Mouse (Mus musculus) cerebellum, adult 2 months (tissue): ENCODE results near the gene Fgfr3. TPM values are rescaled to one million over a fixed set of nuclear protein-coding genes. Genes with fewer than 3 reads are reported as not detected.

ENCODE experiments used
- DNase-seq, 2 experiments: peaks; one replicate each; pipeline ENCODE4 v3.0.0; 2021
- H3K27ac ChIP-seq: fragments of 200-500 bp; 2 replicates; pipeline ENCODE4 v1.5.1; 2012; ENCODE audit warnings: low read length, control low read depth, inconsistent platforms; ENCODE audit not compliant: insufficient read depth
- H3K27me3 ChIP-seq: fragments of 200-500 bp; 2 replicates; pipeline ENCODE4 v1.6.1; 2012; ENCODE audit warnings: inconsistent platforms, mild to moderate bottlenecking, low read length, moderate library complexity; ENCODE audit not compliant: control insufficient read depth, insufficient read depth
- H3K4me1 ChIP-seq: fragments of 200-500 bp; 2 replicates; pipeline ENCODE4 v1.6.1; 2011; ENCODE audit warnings: low read length; ENCODE audit not compliant: control insufficient read depth, insufficient read depth
- H3K4me3 ChIP-seq: fragments of 200-500 bp; replicated peaks from 2 replicates; pipeline ENCODE3; 2011; ENCODE audit warnings: mild to moderate bottlenecking, low read depth, low read length, control low read depth; ENCODE audit not compliant: insufficient read depth
- CTCF ChIP-seq: fragments of 200-500 bp; IDR thresholded peaks from 2 replicates; pipeline ENCODE4 v1.5.1; 2011; ENCODE audit warnings: low read depth, mild to moderate bottlenecking, control low read depth, low read length, moderate library complexity, borderline replicate concordance; ENCODE audit not compliant: insufficient read depth
- POLR2A ChIP-seq: fragments of 200-500 bp; IDR thresholded peaks from 2 replicates; pipeline ENCODE4 v1.6.1; 2011; ENCODE audit warnings: low read length, control low read depth, borderline replicate concordance; ENCODE audit not compliant: insufficient read depth
- WGBS: fragments of 180-500 bp; shearing (Covaris S2); methylation state at CpG from one replicate; pipeline ENCODE4 v1.1.7; 2018; 5-methylcytosine and 5-hydroxymethylcytosine counted together
- polyA plus RNA-seq: library from polyadenylated mRNA; depleted of rRNA; stranded (reverse); fragments of >200 nt; gene quantifications from 2 replicates; pipeline ENCODE4 v1.2.3, GENCODE M21; 2012; rRNA removed

The Fgfr3 gene
- polyA plus RNA-seq, 1 experiment: 147 TPM

DNA sequence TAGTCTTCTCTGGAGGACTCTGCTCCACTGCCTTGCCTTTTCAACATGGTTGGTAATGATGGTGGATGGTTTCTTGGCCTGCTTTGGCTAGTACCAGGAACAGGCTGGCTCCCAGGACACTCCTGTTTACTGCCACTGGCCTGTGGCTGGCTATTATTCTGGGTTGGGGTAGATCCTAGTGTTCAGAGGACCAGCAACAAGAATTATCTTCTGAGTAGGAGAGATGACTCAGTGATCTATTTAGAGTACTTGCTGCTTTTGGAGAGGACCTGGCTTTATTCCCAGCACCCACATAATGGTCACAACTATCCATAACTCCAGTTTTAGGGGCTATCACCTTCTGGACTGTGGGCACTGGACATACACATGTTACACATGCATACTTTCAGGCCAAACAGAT, 16.9 kb downstream of the Fgfr3 start:
- Histone ChIP-seq H3K4me3 (no peak overlapping the region), H3K27me3 (no peaks in the 10 kb centered on the region; the same call in 1 of the 2 replicates), H3K27ac (no peak overlapping the region), H3K4me1 (no peaks in the 10 kb centered on the region)
- TF ChIP-seq CTCF (no peak), POLR2A (no peak)
- no peak for DNase-seq

- Histone ChIP-seq H3K27ac (no peak overlapping the region), H3K27me3 (no peaks in the 10 kb centered on the region; the same call in 1 of the 2 replicates), H3K4me3 (no peak overlapping the region), H3K4me1 (no peaks in the 10 kb centered on the region)
- WGBS: 94% methylated on average over 4 of the region's 4 CpGs
- no peak for DNase-seq
- TF ChIP-seq CTCF: no peak
- no peak for TF ChIP-seq POLR2A
Measured at GRCm38 (mm10) chr5:33740548-33740947, 19.1 kb downstream of the Fgfr3 start.

DNA sequence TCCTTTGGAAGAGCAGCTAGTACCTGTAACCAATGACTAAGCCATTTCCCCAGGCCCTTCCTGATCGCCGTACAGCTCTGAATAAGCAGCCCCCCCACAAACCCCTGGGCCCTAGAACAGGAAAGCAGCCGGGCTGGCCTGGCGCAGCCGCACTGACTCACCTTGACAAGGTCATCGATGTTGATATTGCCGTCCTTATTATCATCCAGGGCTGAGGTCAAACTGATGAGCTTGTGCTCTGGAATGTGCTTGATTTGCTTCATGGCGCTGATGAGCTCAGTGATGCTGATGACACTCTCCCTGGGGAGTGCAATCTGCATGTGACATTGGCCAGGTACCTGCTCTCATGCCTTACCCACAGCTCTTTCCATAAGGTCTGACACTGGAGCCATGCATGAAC, 22.0 kb downstream of the Fgfr3 start:
- no peak for TF ChIP-seq CTCF
- no peak for TF ChIP-seq POLR2A
- no peaks in the 10 kb centered on the region for H3K4me1 ChIP-seq
- no peak overlapping the region for H3K27ac ChIP-seq
- WGBS: 93% methylated on average over 8 of the region's 8 CpGs
- no peak overlapping the region for H3K4me3 ChIP-seq
- no peak for DNase-seq
- no peaks in the 10 kb centered on the region; the same call in 1 of the 2 replicates for H3K27me3 ChIP-seq

- no peak for DNase-seq
- no peak overlapping the region for H3K4me3 ChIP-seq
- no peak for TF ChIP-seq POLR2A
- TF ChIP-seq CTCF: no peak
- no peaks in the 10 kb centered on the region for H3K27me3 ChIP-seq
- no peak overlapping the region for H3K27ac ChIP-seq
- H3K4me1 ChIP-seq: peaks cover 10% of the 10 kb centered on the region
Measured at GRCm38 (mm10) chr5:33777195-33777594, 55.7 kb downstream of the Fgfr3 start.

GRCm38 (mm10) chr5:33781964-33782344, 60.5 kb downstream of the Fgfr3 start:
- DNase-seq: no peak
- H3K27me3 ChIP-seq: no peaks in the 10 kb centered on the region
- H3K4me3 ChIP-seq: peak overlapping the region; percentile 86
- H3K4me1 ChIP-seq: peaks cover 17% of the 10 kb centered on the region
- no peak for TF ChIP-seq CTCF
- TF ChIP-seq POLR2A: no peak
- peak overlapping the region; percentile 57; the same call in 1 of the 2 replicates for H3K27ac ChIP-seq
- WGBS: 3% methylated on average over 11 of the region's 11 CpGs

GRCm38 (mm10) chr5:33782345-33782998, 61.0 kb downstream of the Fgfr3 start, which contains the start of gene Letm1:
Letm1 (minus strand) TSS chr5:33782817.
- peak; percentile 95 to 97 for DNase-seq
- peaks cover 17% of the 10 kb centered on the region for H3K4me1 ChIP-seq
- TF ChIP-seq CTCF (no peak), POLR2A (peak; percentile 81; the same call in 1 of the 2 replicates)
- peak within 1 kb of the TSS; percentile 62 for H3K27ac ChIP-seq
- peak within 1 kb of the TSS; percentile 86 for H3K4me3 ChIP-seq
- under 1% methylated on average over 65 of the region's 65 CpGs for WGBS
- no peaks in the 10 kb centered on the region for H3K27me3 ChIP-seq

DNA sequence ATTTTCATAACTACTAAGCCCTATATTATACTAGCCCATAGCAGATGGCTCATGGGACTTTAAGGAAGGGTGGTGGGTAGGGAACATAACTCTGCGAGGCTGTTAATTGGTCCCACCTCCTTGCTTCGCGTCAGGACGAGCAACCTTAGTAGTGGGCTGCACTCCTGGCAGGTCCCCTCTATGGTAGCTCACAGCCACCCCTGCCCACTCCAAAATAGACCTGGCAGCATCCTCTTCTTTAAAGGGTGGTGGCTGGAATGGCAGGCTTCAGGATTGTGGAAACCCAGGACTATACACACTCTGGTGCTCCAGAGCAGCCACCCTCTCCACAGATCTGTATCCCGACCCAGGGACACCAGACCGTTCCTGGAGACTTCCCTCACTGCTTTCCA, 61.5 kb downstream of the Fgfr3 start:
- peak overlapping the region; percentile 86 for H3K4me3 ChIP-seq
- TF ChIP-seq CTCF: no peak
- TF ChIP-seq POLR2A: no peak
- DNase-seq: no peak
- no peaks in the 10 kb centered on the region for H3K27me3 ChIP-seq
- 2% methylated on average over 6 of the region's 6 CpGs for WGBS
- peaks cover 17% of the 10 kb centered on the region for H3K4me1 ChIP-seq
- H3K27ac ChIP-seq: peak overlapping the region; percentile 62

Other genes with a start within 250 kb of the Fgfr3 start
- 18.0 and 18.5 TPM in 2 replicates for gene Fam53a, start 92.0 kb upstream of the Fgfr3 start, polyA plus RNA-seq
- gene Gm9903, start 91.7 kb upstream of the Fgfr3 start, polyA plus RNA-seq: 0.93 and 1.1 TPM in 2 replicates
- gene Slbp, start 69.1 kb upstream of the Fgfr3 start, polyA plus RNA-seq: 39.4 and 41.8 TPM in 2 replicates
- 9.2 and 9.8 TPM in 2 replicates for gene Tacc3, start 63.5 kb upstream of the Fgfr3 start, polyA plus RNA-seq
- 50.1 and 50.2 TPM in 2 replicates for gene Tmem129, start 63.3 kb upstream of the Fgfr3 start, polyA plus RNA-seq
- 69.9 and 72.4 TPM in 2 replicates for gene Letm1, start 61.1 kb downstream of the Fgfr3 start, polyA plus RNA-seq
- gene Nsd2, start 99.1 kb downstream of the Fgfr3 start, polyA plus RNA-seq: 43.1 and 43.3 TPM in 2 replicates
- 29.2 and 32.9 TPM in 2 replicates for gene Nelfa, start 214.7 kb downstream of the Fgfr3 start, polyA plus RNA-seq